Mouse (Mus musculus) MEL (cell line): ENCODE measurements around the gene Hrk. TPM values are rescaled to one million over a fixed set of nuclear protein-coding genes. Genes with fewer than 3 reads are reported as not detected.

Experiments used
- DNase-seq: peaks from one replicate; pipeline ENCODE4 v3.0.0; 2011; ENCODE audit warnings: low read depth, low spot score
- H3K27ac ChIP-seq: 2 replicates; pipeline ENCODE4 v1.5.1; 2012; ENCODE audit warnings: low read depth, mild to moderate bottlenecking, control low read depth, low read length, moderate library complexity; ENCODE audit not compliant: control insufficient read depth
- H3K27me3 ChIP-seq, 2 experiments: fragments of 150-350 bp in 1 of 2; sonication (generic) in 1 of 2; 2 replicates each; pipeline ENCODE4 v1.6.1; 2012; ENCODE audit warnings: low read length in 2 of 2, mild to moderate bottlenecking in 2 of 2, improper control_type of control experiment in 1 of 2, moderate library complexity in 1 of 2; ENCODE audit not compliant: insufficient read depth in 2 of 2, control insufficient read depth in 1 of 2
- H3K36me3 ChIP-seq, 2 experiments: 2 replicates each; pipeline ENCODE4 v1.6.1; 2012 to 2014; ENCODE audit warnings: low read length in 2 of 2, improper control_type of control experiment in 1 of 2, inconsistent platforms in 1 of 2, mild to moderate bottlenecking in 1 of 2; ENCODE audit not compliant: insufficient read depth in 2 of 2, control insufficient read depth in 1 of 2
- H3K4me1 ChIP-seq, 2 experiments: fragments of 150-350 bp in 1 of 2; sonication (generic) in 1 of 2; 2 replicates each; pipeline ENCODE4 v1.6.1; 2012; ENCODE audit warnings: low read length in 2 of 2, improper control_type of control experiment in 1 of 2, mild to moderate bottlenecking in 1 of 2; ENCODE audit not compliant: insufficient read depth in 2 of 2, control insufficient read depth in 1 of 2
- H3K4me3 ChIP-seq, 2 experiments: fragments of 150-350 bp in 1 of 2; sonication (generic) in 1 of 2; 2 replicates each; pipeline ENCODE4 v1.5.1; 2012; ENCODE audit warnings: low read depth in 2 of 2, low read length in 2 of 2, mild to moderate bottlenecking in 2 of 2, moderate library complexity in 2 of 2, control low read depth in 1 of 2, improper control_type of control experiment in 1 of 2; ENCODE audit not compliant: control insufficient read depth in 1 of 2, insufficient read depth in 1 of 2
- H3K79me2 ChIP-seq: 2 replicates; pipeline ENCODE4 v1.6.1; 2012; ENCODE audit warnings: mild to moderate bottlenecking, low read length, moderate library complexity; ENCODE audit not compliant: control insufficient read depth, poor library complexity, insufficient read depth
- H3K9ac ChIP-seq: 2 replicates; pipeline ENCODE4 v1.6.1; 2012; ENCODE audit warnings: low read depth, mild to moderate bottlenecking, control low read depth, low read length, moderate library complexity; ENCODE audit not compliant: control insufficient read depth, poor library complexity, severe bottlenecking
- H3K9me3 ChIP-seq: fragments of 150-350 bp; sonication (generic); replicated peaks from 2 replicates; pipeline ENCODE4 v1.6.1; 2012; ENCODE audit warnings: mild to moderate bottlenecking, low read length, improper control_type of control experiment, moderate library complexity; ENCODE audit not compliant: insufficient read depth
- BHLHE40 ChIP-seq: IDR thresholded peaks from 2 replicates; pipeline ENCODE4 v1.6.1; 2012; ENCODE audit warnings: low read depth, mild to moderate bottlenecking, inconsistent platforms, low read length, improper control_type of control experiment, borderline replicate concordance
- CHD1 ChIP-seq: IDR thresholded peaks from 2 replicates; pipeline ENCODE4 v1.6.1; 2012; ENCODE audit warnings: low read depth, mild to moderate bottlenecking, inconsistent platforms, low read length, improper control_type of control experiment
- CHD2 ChIP-seq: IDR thresholded peaks from 2 replicates; pipeline ENCODE4 v1.6.1; 2011; ENCODE audit warnings: low read length, improper control_type of control experiment
- E2F4 ChIP-seq: IDR thresholded peaks from 2 replicates; pipeline ENCODE4 v1.6.1; 2011; ENCODE audit warnings: low read depth, low read length, improper control_type of control experiment, borderline replicate concordance
- EP300 ChIP-seq, 2 experiments: IDR thresholded peaks; 2 replicates each; pipeline ENCODE4 v1.6.1; 2011; ENCODE audit warnings: improper control_type of control experiment in 2 of 2, low read length in 2 of 2, low read depth in 1 of 2, mild to moderate bottlenecking in 1 of 2
- GATA1 ChIP-seq: IDR thresholded peaks from 2 replicates; pipeline ENCODE4 v1.6.1; 2011; ENCODE audit warnings: low read depth, low read length, improper control_type of control experiment
- HCFC1 ChIP-seq: IDR thresholded peaks from 2 replicates; pipeline ENCODE4 v1.6.1; 2012; ENCODE audit warnings: low read depth, mild to moderate bottlenecking, inconsistent platforms, low read length, improper control_type of control experiment, moderate library complexity
- MAFK ChIP-seq: IDR thresholded peaks from 2 replicates; pipeline ENCODE4 v1.6.1; 2011; ENCODE audit warnings: low read depth, mild to moderate bottlenecking, low read length, improper control_type of control experiment, borderline replicate concordance
- MAZ ChIP-seq: IDR thresholded peaks from 2 replicates; pipeline ENCODE4 v1.6.1; 2012; ENCODE audit warnings: low read depth, mild to moderate bottlenecking, inconsistent platforms, low read length, improper control_type of control experiment
- MXI1 ChIP-seq: IDR thresholded peaks from 2 replicates; pipeline ENCODE4 v1.6.1; 2011; ENCODE audit warnings: mild to moderate bottlenecking, low read depth, low read length, improper control_type of control experiment
- NELFE ChIP-seq: IDR thresholded peaks from 2 replicates; pipeline ENCODE4 v1.6.1; 2011; ENCODE audit warnings: low read depth, low read length, improper control_type of control experiment
- POLR2A ChIP-seq, 2 experiments: IDR thresholded peaks; 2 replicates each; pipeline ENCODE4 v1.6.1; 2011 to 2012; ENCODE audit warnings: low read length in 2 of 2, mild to moderate bottlenecking in 2 of 2, control low read depth in 1 of 2, improper control_type of control experiment in 1 of 2, low read depth in 1 of 2, moderate library complexity in 1 of 2; ENCODE audit not compliant: control insufficient read depth in 1 of 2, insufficient read depth in 1 of 2, poor library complexity in 1 of 2
- POLR2AphosphoS5 ChIP-seq: IDR thresholded peaks from 2 replicates; pipeline ENCODE4 v1.6.1; 2012; ENCODE audit warnings: low read depth, borderline replicate concordance, mild to moderate bottlenecking, inconsistent platforms, low read length, moderate library complexity, mixed read lengths
- RAD21 ChIP-seq: IDR thresholded peaks from 2 replicates; pipeline ENCODE4 v1.6.1; 2011; ENCODE audit warnings: mild to moderate bottlenecking, low read depth, low read length, improper control_type of control experiment
- RCOR1 ChIP-seq: IDR thresholded peaks from 2 replicates; pipeline ENCODE4 v1.6.1; 2012; ENCODE audit warnings: low read depth, mild to moderate bottlenecking, inconsistent platforms, low read length, improper control_type of control experiment
- TBP ChIP-seq: IDR thresholded peaks from 2 replicates; pipeline ENCODE4 v1.8.0; 2011; ENCODE audit warnings: low read depth, low read length, improper control_type of control experiment
- USF2 ChIP-seq, 2 experiments: IDR thresholded peaks; 2 replicates each; pipeline ENCODE4 v1.6.1; 2011 to 2012; ENCODE audit warnings: improper control_type of control experiment in 2 of 2, low read length in 2 of 2, borderline replicate concordance in 1 of 2, inconsistent platforms in 1 of 2, low read depth in 1 of 2, mild to moderate bottlenecking in 1 of 2; ENCODE audit not compliant: insufficient read depth in 1 of 2
- ZC3H11A ChIP-seq: IDR thresholded peaks from 2 replicates; pipeline ENCODE4 v1.6.1; 2012; ENCODE audit warnings: low read depth, mild to moderate bottlenecking, inconsistent platforms, low read length, improper control_type of control experiment
- ZKSCAN1 ChIP-seq: IDR thresholded peaks from 2 replicates; pipeline ENCODE4 v1.6.1; 2012; ENCODE audit warnings: low read depth, mild to moderate bottlenecking, inconsistent platforms, low read length, improper control_type of control experiment, moderate library complexity
- ZNF384 ChIP-seq: IDR thresholded peaks from 2 replicates; pipeline ENCODE4 v1.6.1; 2012; ENCODE audit warnings: low read depth, mild to moderate bottlenecking, inconsistent platforms, low read length, improper control_type of control experiment
- polyA plus RNA-seq, 2 experiments: library from polyadenylated mRNA; stranded (reverse) in 1 of 2; unstranded in 1 of 2; fragments of >175 nt in 1 of 2; fragments of >200 nt in 1 of 2; gene quantifications; 2 replicates each; pipeline versions ENCODE4 v1.2.1 to v1.2.4; 2012; ENCODE audit warnings: low replicate concordance in 2 of 2, low read depth in 1 of 2; ENCODE audit not compliant: insufficient read length in 2 of 2, insufficient read depth in 1 of 2, missing spikeins in 1 of 2
- total RNA-seq: library from RNA; depleted of rRNA; stranded (reverse); fragments of 300-350 nt; gene quantifications from 2 replicates; pipeline ENCODE4 v1.2.3, GENCODE M21; 2012

The Hrk gene
- total and polyA plus RNA-seq, 3 experiments: not detected

- Histone ChIP-seq H3K79me2 (no peaks in the 10 kb centered on the region), H3K4me3 (no peak overlapping the region), H3K27ac (no peak overlapping the region), H3K4me1 (no peaks in the 10 kb centered on the region), H3K36me3 (no peaks in the 10 kb centered on the region), H3K9me3 (no peaks in the 10 kb centered on the region), H3K9ac (no peak overlapping the region), H3K27me3 (no peaks in the 10 kb centered on the region)
- TF ChIP-seq NELFE: no peak
- TF ChIP-seq HCFC1: no peak
- TF ChIP-seq ZC3H11A: no peak
- no peak for TF ChIP-seq ZNF384
- TF ChIP-seq POLR2A (IDR thresholded peaks at IDR 0.05; ENCODE audit: control insufficient read depth in 1 of 2, insufficient read depth in 1 of 2, low read depth in 1 of 2, low read length in 2 of 2, poor library complexity in 1 of 2): no peak
- TF ChIP-seq MXI1: no peak
- TF ChIP-seq RCOR1: no peak
- no peak for TF ChIP-seq CHD2
- no peak for TF ChIP-seq POLR2AphosphoS5
- no peak for TF ChIP-seq TBP
- TF ChIP-seq ZKSCAN1: no peak
- TF ChIP-seq USF2 (IDR thresholded peaks at IDR 0.05; ENCODE audit: borderline replicate concordance in 1 of 2, insufficient read depth in 1 of 2, low read depth in 1 of 2, low read length in 2 of 2): no peak
- no peak for TF ChIP-seq BHLHE40
- no peak for TF ChIP-seq CHD1
- no peak for TF ChIP-seq RAD21
- TF ChIP-seq MAZ: no peak
- no peak for TF ChIP-seq GATA1
- no peak for TF ChIP-seq E2F4
- no peak for TF ChIP-seq EP300 (IDR thresholded peaks at IDR 0.05; ENCODE audit: low read depth in 1 of 2, low read length in 2 of 2)
- TF ChIP-seq MAFK: no peak
- no peak for DNase-seq
These were observed 7.2 kb downstream of the Hrk start for GRCm38 (mm10) chr5:118171665-118172064.

- DNase-seq: no peak
- no peaks in the 10 kb centered on the region for H3K9me3 ChIP-seq
- no peak for TF ChIP-seq MAFK
- TF ChIP-seq, all 39 proteins: peak for 0
- no peak overlapping the region for H3K27ac ChIP-seq
- H3K36me3 ChIP-seq: no peaks in the 10 kb centered on the region
- H3K27me3 ChIP-seq: no peaks in the 10 kb centered on the region
- no peaks in the 10 kb centered on the region for H3K79me2 ChIP-seq
- no peak overlapping the region for H3K4me3 ChIP-seq
- H3K9ac ChIP-seq: no peak overlapping the region
- no peaks in the 10 kb centered on the region for H3K4me1 ChIP-seq
These were observed 7.8 kb downstream of the Hrk start for GRCm38 (mm10) chr5:118172078-118172723.
